Mouse (Mus musculus) embryonic facial prominence, embryonic 11.5 days (tissue): ENCODE measurements around the gene Prim2. TPM values are rescaled to one million over a fixed set of nuclear protein-coding genes. Genes with fewer than 3 reads are reported as not detected.

Source experiments
- ATAC-seq: fragments of 200-750 bp; cut with Nextera tagmentation; replicated peaks from 2 replicates; pipeline ENCODE4 v1.8.0; 2017; ENCODE audit warnings: low read depth; ENCODE audit not compliant: insufficient number of reproducible peaks, low FRiP score, low TSS enrichment
- DNase-seq: peaks from one replicate; pipeline ENCODE4 v3.0.0-alpha.2; 2015; ENCODE audit warnings: low spot score
- H3K27ac ChIP-seq: fragments of 300-500 bp; sonication (generic); replicated peaks from 2 replicates; pipeline ENCODE4 v1.5.1; 2014; ENCODE audit warnings: mild to moderate bottlenecking, low read depth, low read length, control low read depth
- H3K27me3 ChIP-seq: fragments of 300-500 bp; sonication (generic); 2 replicates; pipeline ENCODE4 v1.6.1; 2014; ENCODE audit warnings: mild to moderate bottlenecking, low read length, moderate library complexity, mixed read lengths; ENCODE audit not compliant: control insufficient read depth, insufficient read depth
- H3K36me3 ChIP-seq: fragments of 300-500 bp; sonication (generic); replicated peaks from 2 replicates; pipeline ENCODE4 v1.6.1; 2014; ENCODE audit warnings: low read depth, mild to moderate bottlenecking, low read length, moderate library complexity, mixed read lengths; ENCODE audit not compliant: control insufficient read depth, insufficient read depth
- H3K4me1 ChIP-seq: fragments of 300-500 bp; sonication (generic); 2 replicates; pipeline ENCODE4 v1.6.1; 2014; ENCODE audit warnings: low read length, mixed read lengths; ENCODE audit not compliant: control insufficient read depth, insufficient read depth
- H3K4me2 ChIP-seq: fragments of 300-500 bp; sonication (generic); 2 replicates; pipeline ENCODE4 v1.6.1; 2014; ENCODE audit warnings: low read depth, mild to moderate bottlenecking, control low read depth, low read length, moderate library complexity
- H3K4me3 ChIP-seq: fragments of 300-500 bp; sonication (generic); 2 replicates; pipeline ENCODE4 v1.5.1; 2014; ENCODE audit warnings: low read depth, low read length, control low read depth
- H3K9ac ChIP-seq: fragments of 300-500 bp; sonication (generic); replicated peaks from 2 replicates; pipeline ENCODE4 v1.6.1; 2014; ENCODE audit warnings: mild to moderate bottlenecking, control low read depth, low read length
- H3K9me3 ChIP-seq: fragments of 300-500 bp; sonication (generic); replicated peaks from 2 replicates; pipeline ENCODE4 v1.6.1; 2016; ENCODE audit warnings: mild to moderate bottlenecking, low read length, inconsistent platforms, mixed read lengths; ENCODE audit not compliant: control insufficient read depth
- WGBS: fragments of 180-500 bp; shearing (Covaris S2); extraction: QIAGEN DNeasy Blood & Tissue Kit; methylation state at CpG from one replicate; pipeline ENCODE4 v1.1.7; 2014; 5-methylcytosine and 5-hydroxymethylcytosine counted together
- polyA plus RNA-seq: library from polyadenylated mRNA; unstranded; fragments of >200 nt; fragmentation: Nextera tagmentation; extraction: Ambion mirVana; gene quantifications from 2 replicates; pipeline ENCODE4 v1.2.1, GENCODE M21; 2014

The Prim2 gene
- polyA plus RNA-seq, 1 experiment from 2014 or later: 56.3 TPM

DNA sequence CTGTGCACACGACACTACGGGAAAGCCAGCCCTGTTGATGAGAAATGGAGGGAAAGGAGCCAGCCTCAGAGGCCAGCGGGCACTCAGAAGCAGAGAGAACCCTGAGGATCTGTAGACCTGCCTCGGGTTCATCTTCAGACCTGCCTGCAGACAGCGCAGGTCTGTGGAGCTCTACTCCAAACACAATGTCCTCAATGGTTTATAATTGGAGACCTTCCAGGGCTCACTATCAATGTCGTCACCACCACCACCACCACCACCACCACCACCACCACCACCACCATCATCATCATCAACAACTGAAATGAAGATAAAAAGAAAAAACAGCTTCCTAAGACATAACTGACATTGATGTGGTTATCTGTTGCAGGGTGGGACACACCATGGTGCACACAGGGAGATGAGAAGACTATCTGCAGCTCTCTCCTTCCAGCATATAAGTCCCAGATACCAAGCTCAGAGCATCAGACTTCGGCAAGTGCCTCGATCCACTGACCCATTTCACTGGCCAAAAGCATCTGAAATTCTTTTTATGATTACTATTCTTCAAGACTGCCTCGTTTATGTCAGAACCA lies 20.0 kb downstream of the Prim2 start:
- 94% methylated on average over 9 of the region's 9 CpGs for WGBS
- H3K9ac ChIP-seq: no peak overlapping the region
- no peaks in the 10 kb centered on the region; the same call in 1 of the 2 replicates for H3K36me3 ChIP-seq
- H3K4me3 ChIP-seq: no peak overlapping the region
- ATAC-seq: no peak
- no peak overlapping the region for H3K27ac ChIP-seq
- H3K4me2 ChIP-seq: no peak overlapping the region
- no peaks in the 10 kb centered on the region for H3K4me1 ChIP-seq
- DNase-seq: no peak
- no peaks in the 10 kb centered on the region for H3K9me3 ChIP-seq
- H3K27me3 ChIP-seq: no peaks in the 10 kb centered on the region

DNA sequence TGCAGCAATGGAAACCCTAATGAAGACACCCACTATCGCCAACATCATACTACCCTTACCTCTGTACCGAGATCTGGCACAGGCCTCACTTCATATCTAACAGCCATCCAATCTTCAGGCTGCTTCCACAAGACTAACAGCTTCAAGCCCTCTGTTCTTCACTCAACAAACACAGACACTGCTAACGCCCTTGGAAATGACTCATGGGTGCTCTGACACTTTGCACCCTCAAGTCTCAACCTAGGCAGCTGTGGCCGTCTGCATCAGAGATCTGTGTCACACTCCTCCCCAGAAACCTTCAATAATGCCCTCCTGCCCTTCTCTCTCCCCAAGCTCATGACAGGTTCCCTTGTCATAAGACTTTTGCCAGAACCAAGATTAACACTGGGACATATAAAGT lies 20.6 kb downstream of the Prim2 start:
- Histone ChIP-seq H3K27me3 (no peaks in the 10 kb centered on the region), H3K4me2 (no peak overlapping the region), H3K4me3 (no peak overlapping the region), H3K9ac (no peak overlapping the region), H3K27ac (no peak overlapping the region), H3K9me3 (no peaks in the 10 kb centered on the region), H3K36me3 (no peaks in the 10 kb centered on the region; the same call in 1 of the 2 replicates), H3K4me1 (no peaks in the 10 kb centered on the region)
- ATAC-seq (no peak), DNase-seq (no peak)
- WGBS: 95% methylated on average over 4 of the region's 4 CpGs

DNA sequence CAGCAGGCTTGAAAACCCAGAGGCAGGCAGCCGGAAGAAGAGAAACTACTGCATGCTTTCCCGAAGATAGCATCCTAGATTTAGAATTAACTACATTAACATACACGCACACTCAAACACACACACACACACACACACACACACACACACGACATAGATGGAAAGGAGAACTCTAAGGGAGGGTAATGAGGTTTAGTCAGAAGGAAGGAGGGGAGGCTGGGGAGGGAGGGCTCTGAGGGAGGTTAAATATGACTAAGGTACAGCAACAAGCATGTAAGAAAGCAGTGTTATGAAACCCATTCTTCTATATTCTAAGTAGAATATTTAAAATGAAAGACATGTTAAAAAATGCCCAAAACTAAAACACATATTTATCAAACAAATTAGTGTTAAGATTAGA lies 21.9 kb downstream of the Prim2 start:
- no peaks in the 10 kb centered on the region for H3K4me1 ChIP-seq
- ATAC-seq: no peak
- no peak for DNase-seq
- no peaks in the 10 kb centered on the region for H3K27me3 ChIP-seq
- H3K36me3 ChIP-seq: no peaks in the 10 kb centered on the region; the same call in 1 of the 2 replicates
- H3K4me3 ChIP-seq: no peak overlapping the region
- no peak overlapping the region for H3K9ac ChIP-seq
- H3K4me2 ChIP-seq: no peak overlapping the region
- no peaks in the 10 kb centered on the region for H3K9me3 ChIP-seq
- 89% methylated on average over 4 of the region's 4 CpGs for WGBS
- H3K27ac ChIP-seq: no peak overlapping the region

DNA sequence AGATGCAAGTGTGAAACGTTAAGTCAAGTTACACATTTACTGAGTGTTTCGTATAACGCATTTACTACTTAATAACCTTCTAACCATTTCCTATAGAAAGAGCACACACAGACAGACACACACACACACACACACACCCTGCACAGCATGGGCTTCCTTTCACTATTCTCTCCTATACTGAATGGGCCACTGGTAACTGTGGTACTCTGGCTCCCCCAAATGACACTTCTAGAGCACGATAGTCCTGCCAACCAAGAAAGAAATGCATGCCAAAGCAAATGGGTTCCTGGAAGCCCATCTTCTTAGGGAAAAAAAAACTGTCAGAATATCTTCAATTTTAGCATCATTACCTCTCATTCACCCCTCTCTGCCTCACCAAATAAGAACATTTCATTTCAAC lies 22.4 kb downstream of the Prim2 start:
- no peaks in the 10 kb centered on the region; the same call in 1 of the 2 replicates for H3K36me3 ChIP-seq
- WGBS: 85% methylated on average over 4 of the region's 4 CpGs
- ATAC-seq: no peak

DNA sequence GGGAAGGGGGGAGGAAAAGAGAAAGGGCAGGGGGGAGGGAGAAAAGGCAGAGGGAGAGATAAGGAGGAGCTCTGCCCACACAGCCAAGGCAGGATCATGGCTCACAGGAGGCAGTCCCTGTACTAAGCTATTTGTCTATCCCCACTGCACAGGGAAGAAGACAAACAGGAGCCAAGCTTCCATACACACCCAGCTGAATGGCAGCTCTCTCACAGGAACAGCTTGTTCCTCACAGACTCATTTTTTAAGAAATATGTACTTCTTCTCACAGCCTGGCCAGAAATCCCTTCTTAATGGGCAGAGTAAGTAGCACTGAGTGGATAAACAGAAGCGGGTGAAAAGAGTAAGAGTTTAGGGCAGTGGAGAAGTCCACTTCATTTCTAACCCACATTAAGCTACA lies 23.9 kb downstream of the Prim2 start:
- H3K36me3 ChIP-seq: no peaks in the 10 kb centered on the region; the same call in 1 of the 2 replicates
- H3K9me3 ChIP-seq: no peaks in the 10 kb centered on the region
- DNase-seq: no peak
- H3K4me3 ChIP-seq: no peak overlapping the region
- no peak for ATAC-seq
- 87% methylated on average over 1 of the region's 1 CpGs for WGBS
- no peak overlapping the region for H3K27ac ChIP-seq
- H3K9ac ChIP-seq: no peak overlapping the region
- no peak overlapping the region for H3K4me2 ChIP-seq
- no peaks in the 10 kb centered on the region for H3K4me1 ChIP-seq
- H3K27me3 ChIP-seq: no peaks in the 10 kb centered on the region

More for the DNA sequence above, 22.4 kb downstream of the Prim2 start:
- no peaks in the 10 kb centered on the region for H3K27me3 ChIP-seq
- H3K4me1 ChIP-seq: no peaks in the 10 kb centered on the region
- H3K27ac ChIP-seq: no peak overlapping the region
- no peak overlapping the region for H3K4me2 ChIP-seq
- no peak overlapping the region for H3K9ac ChIP-seq
- no peak overlapping the region for H3K4me3 ChIP-seq
- H3K9me3 ChIP-seq: no peaks in the 10 kb centered on the region
- DNase-seq: no peak

DNA sequence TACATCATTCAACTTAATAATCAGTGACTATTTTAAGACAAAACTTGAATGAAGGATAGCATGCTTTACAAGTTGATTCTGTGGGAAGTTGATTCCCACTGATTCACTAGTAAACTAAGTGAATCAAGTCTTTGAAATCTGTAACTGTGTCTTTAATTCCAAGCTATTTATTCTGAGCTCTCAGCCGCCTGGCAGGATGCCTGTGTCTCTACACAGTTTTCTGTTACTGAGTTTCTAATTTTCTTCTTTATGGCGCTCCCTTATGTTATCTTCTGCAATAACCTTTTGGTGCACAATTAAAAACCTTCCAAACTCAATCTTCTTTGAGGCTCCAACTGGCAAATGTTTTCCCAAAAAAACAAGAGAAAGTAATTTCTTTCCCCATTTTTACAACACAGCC lies 28.5 kb downstream of the Prim2 start:
- H3K4me1 ChIP-seq: no peaks in the 10 kb centered on the region
- no peak for DNase-seq
- no peaks in the 10 kb centered on the region for H3K9me3 ChIP-seq
- whole genome bisulfite sequencing: 90% methylated on average over 2 of the region's 2 CpGs
- no peak overlapping the region for H3K4me2 ChIP-seq
- no peak overlapping the region for H3K27ac ChIP-seq
- H3K4me3 ChIP-seq: no peak overlapping the region
- H3K9ac ChIP-seq: no peak overlapping the region
- no peak for ATAC-seq
- H3K36me3 ChIP-seq: peaks cover 3% of the 10 kb centered on the region; the same call in 1 of the 2 replicates
- no peaks in the 10 kb centered on the region for H3K27me3 ChIP-seq

DNA sequence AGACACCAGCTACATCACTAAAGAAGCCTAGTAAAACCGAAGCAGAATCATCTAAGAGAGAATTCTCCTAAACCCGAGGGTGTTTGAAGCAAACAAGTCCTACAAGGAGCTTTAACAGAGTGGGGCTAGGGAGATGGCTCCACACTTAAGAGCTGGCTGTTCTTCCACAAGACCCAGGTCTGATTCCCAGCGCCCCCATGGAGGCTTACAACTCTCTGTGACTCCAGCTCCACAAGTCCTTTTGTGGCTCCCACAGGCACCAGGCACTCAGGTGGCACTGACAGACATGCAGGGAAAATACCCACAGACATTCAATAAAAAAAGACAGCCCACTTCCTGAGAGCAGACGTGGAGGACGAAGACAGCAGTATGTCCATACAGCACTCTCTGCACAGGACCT lies 29.5 kb downstream of the Prim2 start:
- no peaks in the 10 kb centered on the region for H3K27me3 ChIP-seq
- H3K9me3 ChIP-seq: no peaks in the 10 kb centered on the region
- H3K27ac ChIP-seq: no peak overlapping the region
- no peak for DNase-seq
- no peak overlapping the region for H3K4me2 ChIP-seq
- H3K4me3 ChIP-seq: no peak overlapping the region
- WGBS: 91% methylated on average over 5 of the region's 5 CpGs
- no peak for ATAC-seq
- peaks cover 3% of the 10 kb centered on the region; the same call in 1 of the 2 replicates for H3K36me3 ChIP-seq
- no peaks in the 10 kb centered on the region for H3K4me1 ChIP-seq
- no peak overlapping the region for H3K9ac ChIP-seq

DNA sequence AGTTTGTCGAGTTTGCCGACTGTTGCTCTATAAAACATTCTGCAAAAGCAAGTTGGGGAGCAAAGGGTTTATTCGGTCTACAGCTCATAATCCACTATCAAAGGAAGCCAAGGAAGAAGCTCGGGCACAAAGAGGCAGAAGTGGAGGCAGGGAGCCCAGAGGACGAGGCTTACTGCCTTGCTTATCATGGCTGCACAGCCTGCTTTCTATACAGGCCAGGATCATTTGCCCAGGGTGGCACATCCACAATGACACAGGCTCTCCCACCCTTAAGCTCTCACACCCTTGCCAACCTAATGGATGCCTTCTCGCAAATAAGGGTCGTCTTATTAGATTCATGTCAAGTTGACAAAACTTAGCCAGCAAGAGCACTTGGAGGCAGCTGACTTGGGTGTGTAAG lies 30.4 kb downstream of the Prim2 start:
- H3K4me2 ChIP-seq: no peak overlapping the region
- no peak overlapping the region for H3K27ac ChIP-seq
- H3K4me3 ChIP-seq: no peak overlapping the region
- DNase-seq: no peak
- no peak for ATAC-seq
- no peaks in the 10 kb centered on the region for H3K4me1 ChIP-seq
- peaks cover 3% of the 10 kb centered on the region; the same call in 1 of the 2 replicates for H3K36me3 ChIP-seq
- WGBS: 93% methylated on average over 7 of the region's 7 CpGs
- H3K9ac ChIP-seq: no peak overlapping the region
- no peaks in the 10 kb centered on the region for H3K27me3 ChIP-seq
- H3K9me3 ChIP-seq: no peaks in the 10 kb centered on the region
